Mouse (Mus musculus) left cerebral cortex, adult 9 months (tissue): Measurements from ENCODE around the gene 4930442H23Rik.
"Not testable (repeated sequence)": the region's sequence is repeated elsewhere in the genome, so short reads cannot be mapped to it uniquely, and the experiment has no call there.

Source experiments
- DNase-seq, 2 experiments: peaks; one replicate each; pipeline ENCODE4 v3.0.0; 2022; ENCODE audit warnings: low spot score in 2 of 2

Gene 4930442H23Rik

DNA sequence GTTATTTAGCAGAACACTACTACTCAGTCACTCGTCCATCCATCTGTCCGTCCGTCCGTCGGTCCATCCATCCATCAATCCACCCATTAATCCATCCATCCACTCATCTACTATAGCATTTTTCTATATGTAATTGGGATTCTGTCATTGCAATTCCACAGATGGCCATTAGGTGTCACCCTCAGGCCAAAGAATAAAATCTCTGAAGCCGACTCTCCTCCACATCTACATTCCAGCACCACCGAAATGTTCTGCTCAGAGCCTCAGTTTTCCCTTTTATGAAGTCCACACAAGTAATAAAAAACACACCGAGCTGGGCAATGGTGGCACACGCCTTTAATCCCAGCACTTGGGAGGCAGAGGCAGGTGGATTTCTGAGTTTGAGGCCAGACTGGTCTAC is 14.6 kb upstream of the 4930442H23Rik start:
- peak in 1 of 2 experiments; percentile 84 for DNase-seq

DNA sequence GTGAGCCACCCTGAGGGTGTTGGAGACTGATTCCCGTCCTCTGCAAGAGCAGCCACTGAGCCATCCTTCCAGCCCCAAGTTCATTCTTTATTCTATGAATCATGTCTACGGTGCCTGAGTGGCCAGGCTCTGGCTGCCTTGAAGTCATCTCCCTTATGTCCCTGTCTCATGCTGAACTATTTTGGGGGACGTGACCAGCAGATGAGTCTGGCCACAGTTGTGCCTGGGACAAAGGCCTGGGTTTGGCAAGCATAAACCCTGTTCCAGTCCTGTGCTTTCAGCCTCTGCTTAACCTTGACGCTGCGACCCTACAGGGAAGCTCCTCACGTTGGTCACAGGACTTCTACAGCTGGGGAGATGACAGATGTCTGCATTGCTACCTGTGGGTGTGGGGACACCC is 13.7 kb upstream of the 4930442H23Rik start:
- no peak for DNase-seq

DNA sequence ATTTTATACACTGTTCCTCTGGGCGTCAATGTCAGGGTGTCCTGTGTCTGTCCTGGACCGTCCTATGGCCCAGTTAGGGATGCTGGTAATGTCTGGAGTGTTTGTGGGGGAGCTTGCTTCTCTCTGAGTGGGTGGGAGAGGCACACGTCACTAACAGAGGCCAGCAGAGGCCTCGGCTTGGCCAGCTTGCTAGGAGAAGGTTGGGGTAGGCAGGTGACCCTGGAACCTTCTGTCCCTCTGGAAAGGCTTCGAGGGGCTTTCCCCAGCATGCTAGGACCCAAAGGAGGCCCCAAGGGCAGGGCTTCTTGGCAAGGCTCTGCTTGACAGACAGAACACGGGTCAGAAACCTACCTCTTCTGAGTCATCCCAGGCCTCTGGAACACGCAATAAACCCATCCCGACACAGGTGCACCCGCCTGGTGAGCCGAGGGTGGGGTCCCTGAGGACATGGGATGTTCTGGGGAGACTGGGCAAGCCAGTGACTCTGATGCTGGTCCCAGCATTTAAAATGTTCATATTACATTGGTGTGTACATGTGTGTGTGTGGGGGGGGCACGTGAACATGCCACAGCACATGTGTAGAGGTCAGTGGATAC is 12.9 kb upstream of the 4930442H23Rik start:
- DNase-seq = no peak

DNA sequence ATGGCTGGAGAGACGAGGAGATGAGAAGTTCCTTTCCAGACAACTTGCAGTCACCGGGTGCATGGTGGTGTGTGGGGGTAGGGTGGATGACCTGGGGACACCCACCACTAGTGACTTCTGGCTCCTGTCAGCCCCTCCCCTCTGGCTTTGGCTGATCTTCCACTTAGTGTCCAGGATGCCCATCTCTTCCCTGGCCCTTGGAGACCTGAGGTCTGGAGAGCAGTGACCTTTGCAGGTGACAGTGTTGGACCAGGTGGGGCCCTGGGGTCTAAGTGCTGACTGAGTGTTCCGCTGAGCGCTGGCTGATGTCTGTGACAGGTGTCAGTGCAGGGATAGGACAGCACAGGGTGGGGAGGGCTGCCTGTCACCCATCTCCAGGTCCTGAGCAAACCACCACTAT is 11.7 kb upstream of the 4930442H23Rik start:
- no peak for DNase-seq

DNA sequence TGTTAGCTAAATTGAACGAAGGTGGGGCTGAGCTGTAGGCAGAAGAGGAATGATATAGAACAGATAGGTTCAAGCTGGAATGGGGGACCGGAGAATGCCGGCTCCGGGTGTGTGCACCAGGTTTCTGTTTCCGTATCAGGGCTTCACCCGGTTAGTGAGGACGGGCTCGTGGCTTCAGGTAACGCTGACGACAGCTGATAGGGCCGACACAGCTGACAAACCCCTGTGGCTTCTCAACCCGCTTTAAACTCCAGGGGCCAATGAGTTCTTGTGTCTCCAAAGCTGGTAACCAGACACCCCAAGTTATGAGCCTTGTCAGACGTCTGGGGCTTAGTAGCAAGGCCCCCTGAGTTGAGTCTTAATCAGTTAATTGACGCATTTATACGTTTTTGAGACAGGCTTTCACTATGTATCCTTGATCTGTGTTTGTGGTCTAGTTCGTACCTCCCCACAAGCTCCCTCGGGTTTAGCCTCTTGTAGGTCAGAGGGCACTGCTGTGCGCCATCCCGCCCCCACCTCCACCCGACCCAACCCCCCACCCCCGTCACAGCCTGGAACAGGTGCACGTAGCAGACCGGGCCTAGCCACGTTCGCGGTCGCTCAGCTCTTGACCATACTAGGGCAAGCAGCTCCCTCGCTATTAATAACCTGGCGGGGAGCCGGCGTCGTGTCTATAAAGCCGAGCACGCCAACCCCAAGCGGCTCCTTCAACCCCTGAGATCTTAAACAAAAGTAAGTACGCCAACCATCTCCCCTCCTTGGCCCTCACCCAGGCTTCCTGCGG is 10.5 kb upstream of the 4930442H23Rik start:
- DNase-seq = no peak

DNA sequence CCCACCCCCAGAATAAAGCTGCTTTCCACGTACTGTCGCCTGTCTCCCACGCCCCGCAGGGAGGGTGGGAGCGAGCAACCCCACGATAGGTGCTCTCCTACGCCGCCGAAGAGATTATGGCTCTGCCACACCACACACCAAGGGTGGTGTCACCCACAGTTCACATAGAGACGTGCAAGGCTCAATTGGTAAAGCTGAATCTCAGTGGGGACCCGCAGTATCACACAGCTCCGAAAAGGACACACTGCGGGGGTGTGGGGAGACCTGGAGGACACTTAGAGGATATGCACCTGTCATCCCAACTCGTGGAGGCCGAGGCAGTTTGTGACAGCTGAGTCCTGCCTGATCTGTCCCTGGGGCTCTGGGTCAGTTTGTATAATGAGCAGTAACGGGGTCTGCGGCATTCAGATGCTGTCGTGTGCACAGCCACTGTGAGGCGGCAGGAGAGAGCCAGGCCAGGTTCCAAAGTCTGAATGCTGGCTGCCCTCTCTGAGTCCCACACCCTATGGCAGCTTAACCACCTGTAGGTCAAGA is 9.4 kb upstream of the 4930442H23Rik start:
- no peak for DNase-seq

DNA sequence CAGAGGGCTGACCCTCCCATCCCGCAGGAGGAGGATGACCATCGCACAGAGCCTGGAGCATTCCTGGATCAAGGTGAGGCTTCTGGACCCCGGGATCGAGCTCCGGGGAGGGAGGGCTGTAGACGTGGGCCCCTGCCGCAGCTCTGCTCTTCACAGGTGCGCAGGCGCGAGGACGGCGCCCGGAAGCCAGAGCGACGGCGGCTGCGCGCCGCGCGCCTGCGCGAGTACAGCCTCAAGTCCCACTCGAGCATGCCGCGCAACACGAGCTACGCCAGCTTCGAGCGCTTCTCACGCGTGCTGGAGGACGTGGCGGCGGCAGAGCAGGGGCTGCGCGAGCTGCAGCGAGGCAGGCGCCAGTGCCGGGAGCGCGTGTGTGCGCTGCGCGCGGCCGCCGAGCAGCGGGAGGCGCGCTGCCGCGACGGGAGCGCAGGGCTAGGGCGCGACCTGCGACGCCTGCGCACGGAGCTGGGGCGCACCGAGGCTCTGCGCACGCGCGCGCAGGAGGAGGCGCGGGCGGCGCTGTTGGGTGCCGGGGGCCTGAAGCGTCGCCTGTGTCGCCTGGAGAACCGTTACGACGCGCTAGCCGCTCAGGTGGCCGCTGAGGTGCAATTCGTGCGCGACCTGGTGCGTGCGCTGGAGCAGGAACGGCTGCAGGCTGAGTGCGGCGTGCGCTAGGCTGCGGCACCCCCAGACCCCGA is 8.8 kb upstream of the 4930442H23Rik start:
- peak; percentile 84 to 89 for DNase-seq

DNA sequence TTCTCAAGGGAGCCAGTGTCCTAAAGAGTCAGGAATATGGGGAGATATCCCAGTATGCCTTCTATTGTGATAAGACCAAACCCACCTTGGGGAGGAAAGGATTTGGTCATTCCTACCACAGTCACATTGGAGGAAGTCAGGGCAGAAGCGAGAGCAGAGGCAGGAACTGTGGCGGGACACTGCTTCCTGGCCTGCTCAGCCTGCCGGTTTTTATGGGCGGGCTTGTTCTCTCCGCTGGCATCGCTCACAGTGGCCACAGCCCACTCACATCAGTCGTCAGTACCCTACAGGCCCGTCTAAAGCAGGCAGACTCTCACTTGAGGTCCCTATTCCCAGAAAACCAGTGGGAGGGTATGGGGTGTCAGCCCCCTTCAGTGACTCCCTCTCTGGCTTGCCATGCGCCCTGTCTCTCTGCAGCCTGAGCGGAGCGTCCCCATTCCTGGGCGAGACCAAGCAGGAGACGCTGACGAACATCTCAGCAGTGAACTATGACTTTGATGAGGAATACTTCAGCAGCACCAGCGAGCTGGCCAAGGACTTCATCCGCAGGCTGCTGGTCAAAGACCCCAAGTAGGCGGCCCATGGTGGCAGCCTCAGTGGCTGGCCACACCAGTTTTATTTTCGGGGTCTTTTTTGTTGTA is 7.8 kb upstream of the 4930442H23Rik start:
- DNase-seq = no peak

DNA sequence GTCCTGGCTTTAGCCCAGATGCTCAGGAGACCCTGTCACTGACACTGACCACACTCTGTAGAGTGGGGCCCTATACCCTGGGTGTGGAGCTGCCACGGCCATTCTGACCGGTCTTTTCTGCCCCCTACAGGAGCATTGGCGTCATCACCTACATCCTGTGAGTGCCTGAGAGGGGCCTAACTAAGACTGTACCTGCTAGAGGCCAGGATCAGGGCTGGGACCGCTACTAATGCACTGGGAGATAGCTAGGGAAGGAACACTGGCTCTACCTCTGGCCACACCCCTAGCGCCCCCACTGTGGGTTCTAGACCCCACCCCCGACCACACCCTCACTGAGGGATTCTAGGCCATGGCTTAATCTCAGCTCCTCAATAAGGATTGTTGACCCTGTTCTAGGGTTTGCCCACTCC is 7.3 kb upstream of the 4930442H23Rik start:
- DNase-seq = no peak

DNA sequence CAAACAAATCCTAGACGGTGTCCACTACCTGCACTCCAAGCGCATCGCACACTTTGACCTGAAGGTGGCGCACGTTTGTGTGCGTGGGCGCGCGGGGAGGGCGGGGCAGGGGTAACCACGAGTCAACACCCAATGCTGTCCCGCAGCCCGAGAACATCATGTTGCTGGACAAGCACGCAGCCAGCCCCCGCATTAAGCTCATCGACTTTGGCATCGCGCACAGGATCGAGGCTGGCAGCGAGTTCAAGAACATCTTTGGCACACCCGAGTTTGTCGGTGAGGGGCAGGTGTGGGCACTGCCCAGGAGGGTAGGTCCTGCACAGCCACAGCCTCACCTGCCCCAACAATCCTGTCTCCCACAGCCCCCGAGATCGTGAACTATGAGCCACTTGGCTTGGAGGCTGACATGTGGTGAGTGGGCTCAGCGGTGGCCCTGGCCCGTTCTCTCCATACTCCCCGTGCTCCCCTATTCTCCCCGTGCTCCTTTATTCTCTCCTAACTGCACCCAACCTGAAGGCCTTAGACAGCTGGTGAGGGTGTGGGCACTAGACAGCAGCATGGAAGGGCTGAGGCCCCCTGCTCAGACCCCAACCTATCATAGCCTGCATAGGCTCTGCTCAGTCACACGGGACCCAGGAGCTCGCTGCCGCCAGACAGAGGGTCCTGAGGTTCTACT is 6.7 kb upstream of the 4930442H23Rik start:
- no peak for DNase-seq

DNA sequence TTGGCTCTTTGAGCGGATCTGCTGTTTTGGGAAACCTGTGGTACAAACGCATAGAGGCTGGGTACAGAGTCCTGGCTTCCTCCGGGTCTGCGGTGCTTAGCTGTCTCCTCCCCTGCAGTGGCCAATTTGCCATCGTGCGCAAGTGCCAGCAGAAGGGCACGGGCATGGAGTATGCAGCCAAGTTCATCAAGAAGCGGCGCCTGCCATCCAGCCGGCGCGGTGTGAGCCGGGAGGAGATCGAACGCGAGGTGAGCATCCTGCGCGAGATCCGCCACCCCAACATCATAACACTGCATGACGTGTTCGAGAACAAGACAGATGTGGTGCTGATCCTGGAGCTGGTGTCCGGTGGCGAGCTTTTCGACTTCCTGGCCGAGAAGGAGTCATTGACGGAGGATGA is 6.2 kb upstream of the 4930442H23Rik start:
- DNase-seq = no peak

DNA sequence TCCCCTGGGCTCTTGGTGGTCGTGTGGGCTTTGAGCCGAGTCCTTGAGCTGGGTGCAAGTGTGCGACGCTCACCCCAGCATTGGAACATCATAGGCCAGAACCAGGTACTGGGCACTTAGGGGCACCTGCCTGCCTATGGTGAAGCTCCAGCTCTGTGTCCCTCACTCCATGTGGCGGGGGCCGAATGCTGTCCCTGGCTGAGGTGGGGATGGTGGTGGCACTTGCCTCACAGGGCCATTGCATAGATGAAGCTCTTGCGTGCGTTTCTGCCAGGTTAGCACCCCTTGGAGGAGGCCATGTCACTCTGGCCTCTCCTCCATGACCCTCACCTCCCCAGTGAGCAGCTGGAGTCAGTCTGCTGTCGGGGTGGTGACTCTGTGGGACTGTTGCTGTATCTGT is 3.5 kb upstream of the 4930442H23Rik start:
- DNase-seq = no peak

DNA sequence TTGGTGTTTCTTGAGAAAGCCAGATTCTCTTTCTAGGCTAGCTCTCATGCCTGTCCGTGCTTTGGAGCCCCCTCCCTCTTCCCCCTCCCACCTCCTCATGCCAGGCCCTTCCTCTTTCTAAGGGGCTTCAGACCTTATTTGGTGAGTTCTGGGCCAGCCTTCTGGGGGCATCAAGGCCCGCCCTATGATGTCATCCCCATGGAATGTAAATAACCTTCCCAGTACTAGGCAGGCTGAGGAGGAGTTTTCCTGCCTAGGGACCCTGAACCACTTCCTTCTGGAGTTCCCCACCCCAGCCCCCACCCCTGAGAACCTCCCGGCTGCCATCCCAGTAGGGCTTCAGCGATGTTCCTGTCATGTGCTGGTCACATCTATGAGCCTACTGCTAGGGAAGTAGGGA is 1.1 kb upstream of the 4930442H23Rik start:
- no peak for DNase-seq

DNA sequence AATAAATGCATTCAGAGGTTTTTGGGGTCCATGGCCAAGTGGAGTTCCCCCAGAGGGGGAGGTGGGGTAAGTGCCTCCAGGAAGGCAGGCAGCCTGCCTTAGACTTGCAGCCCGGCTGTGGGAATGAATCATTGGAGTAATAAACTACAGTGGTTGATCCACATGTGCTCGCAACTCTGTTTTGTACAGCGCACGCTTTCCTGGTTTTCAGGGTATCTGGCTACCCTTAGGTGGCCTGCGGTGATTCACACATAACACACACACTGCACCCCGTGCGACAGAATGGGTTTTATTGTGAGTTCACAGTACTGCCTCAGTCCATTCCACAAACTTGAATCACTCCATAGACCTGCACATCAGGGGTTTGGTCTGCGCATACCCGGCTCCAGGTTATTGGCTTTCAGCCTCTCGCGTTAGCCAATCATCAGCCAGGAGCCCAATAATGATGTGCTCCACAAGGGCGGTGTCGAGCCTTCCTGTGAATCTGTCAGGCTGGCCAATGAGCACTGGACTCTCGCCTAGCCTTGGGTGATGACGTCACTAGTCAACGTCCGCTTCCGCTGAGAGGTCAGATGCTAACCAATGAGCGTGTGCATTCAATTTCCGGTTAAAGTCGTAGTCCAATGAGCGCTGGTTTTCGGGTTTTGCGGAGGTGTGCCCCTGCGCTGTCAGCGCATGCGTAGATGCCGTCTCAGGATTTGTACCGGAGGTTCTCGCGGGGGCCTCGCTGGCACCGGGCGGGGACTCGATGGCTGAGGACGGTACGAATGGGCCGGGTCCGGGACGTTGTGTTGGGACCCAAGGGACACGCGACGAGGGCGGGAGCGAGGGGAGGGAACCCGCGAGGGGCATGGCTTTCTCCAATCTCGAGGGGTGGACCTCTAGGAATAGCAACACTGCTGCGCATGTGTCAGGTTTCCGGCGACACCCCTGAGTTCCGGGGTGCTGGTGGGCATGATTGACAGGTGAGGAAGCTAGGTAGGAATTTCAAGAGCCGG is 1.0 kb downstream of the 4930442H23Rik start, which contains the start of gene Dapk3:
TSS of gene Dapk3 (plus strand) at position 670 of the 998 bp plus-strand sequence.
- peak; percentile 98 to 99 for DNase-seq

DNA sequence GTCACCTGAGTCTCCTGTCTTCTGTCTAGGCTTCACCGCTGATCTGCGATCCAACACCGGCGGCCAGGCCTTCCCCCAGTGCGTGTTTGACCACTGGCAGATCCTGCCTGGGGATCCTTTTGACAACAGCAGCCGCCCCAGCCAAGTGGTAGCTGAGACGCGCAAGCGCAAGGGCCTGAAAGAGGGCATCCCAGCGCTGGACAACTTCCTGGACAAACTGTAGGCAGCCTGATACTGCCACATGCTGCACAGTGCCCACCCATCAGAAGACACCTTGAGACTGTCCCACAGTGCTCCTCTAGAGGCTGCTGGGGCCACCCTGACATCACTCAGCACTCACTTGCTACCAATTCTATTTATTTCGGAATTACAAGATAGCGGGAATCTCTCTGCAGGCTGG is 1.8 kb downstream of the 4930442H23Rik start:
- not testable (repeated sequence) for DNase-seq

DNA sequence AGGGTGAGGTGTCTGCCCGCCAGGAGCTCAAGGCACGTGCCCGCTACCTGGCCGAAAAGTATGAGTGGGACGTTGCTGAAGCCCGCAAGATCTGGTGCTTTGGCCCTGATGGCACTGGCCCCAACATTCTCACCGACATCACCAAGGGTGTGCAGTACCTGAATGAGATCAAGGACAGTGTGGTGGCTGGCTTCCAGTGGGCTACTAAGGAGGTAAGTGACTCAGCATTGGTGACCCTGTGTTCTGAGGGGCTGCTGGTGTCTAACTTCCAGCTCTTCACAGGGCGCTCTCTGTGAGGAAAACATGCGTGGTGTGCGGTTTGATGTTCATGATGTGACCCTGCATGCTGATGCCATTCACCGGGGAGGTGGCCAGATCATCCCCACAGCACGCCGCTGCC is 2.7 kb downstream of the 4930442H23Rik start:
- no peak for DNase-seq

DNA sequence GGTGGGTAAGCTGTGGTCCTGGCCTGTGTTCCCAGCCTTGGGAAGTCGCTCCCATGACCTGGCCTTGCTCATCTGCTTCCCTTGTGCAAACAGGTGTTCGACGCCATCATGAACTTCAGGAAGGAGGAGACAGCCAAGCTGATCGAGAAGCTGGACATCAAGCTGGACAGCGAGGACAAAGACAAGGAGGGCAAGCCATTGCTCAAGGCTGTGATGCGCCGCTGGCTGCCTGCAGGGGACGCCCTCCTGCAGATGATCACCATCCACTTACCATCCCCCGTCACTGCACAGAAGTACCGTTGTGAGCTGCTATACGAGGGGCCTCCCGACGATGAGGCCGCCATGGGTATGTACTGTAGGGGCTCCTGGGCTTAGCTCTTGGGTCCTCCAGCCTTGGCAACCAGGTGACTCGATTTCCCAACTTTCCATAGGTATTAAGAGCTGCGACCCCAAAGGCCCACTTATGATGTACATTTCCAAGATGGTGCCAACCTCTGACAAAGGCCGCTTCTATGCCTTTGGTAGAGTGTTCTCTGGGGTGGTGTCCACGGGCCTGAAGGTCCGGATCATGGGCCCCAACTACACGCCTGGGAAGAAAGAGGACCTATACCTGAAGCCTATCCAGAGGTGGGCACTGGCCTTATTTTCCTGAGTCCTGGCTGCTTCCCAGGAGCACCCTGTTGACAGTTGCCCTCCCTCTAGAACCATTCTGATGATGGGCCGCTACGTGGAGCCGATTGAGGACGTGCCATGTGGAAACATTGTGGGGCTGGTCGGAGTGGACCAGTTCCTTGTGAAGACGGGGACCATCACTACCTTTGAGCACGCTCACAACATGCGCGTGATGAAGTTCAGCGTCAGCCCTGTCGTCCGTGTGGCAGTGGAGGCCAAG is 4.0 kb downstream of the 4930442H23Rik start:
- DNase-seq = no peak

DNA sequence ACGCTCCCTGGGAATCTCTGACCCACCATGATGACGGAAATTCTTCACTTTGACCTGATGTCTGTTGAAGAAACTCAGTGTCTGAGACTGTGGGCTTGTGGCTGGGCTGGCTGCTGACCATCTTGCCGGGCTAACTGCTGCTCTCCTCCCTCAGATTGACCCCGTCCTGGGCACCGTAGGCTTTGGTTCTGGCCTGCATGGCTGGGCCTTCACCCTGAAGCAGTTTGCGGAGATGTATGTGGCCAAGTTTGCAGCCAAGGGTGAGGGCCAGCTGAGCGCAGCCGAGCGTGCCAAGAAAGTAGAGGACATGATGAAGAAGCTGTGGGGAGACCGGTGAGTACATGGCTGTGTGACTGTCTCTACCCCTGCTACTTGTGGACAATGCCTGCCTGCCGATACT is 4.7 kb downstream of the 4930442H23Rik start:
- DNase-seq = no peak
